ENCODE assay signal across 8 mouse cellular contexts in the genomic region with DNA sequence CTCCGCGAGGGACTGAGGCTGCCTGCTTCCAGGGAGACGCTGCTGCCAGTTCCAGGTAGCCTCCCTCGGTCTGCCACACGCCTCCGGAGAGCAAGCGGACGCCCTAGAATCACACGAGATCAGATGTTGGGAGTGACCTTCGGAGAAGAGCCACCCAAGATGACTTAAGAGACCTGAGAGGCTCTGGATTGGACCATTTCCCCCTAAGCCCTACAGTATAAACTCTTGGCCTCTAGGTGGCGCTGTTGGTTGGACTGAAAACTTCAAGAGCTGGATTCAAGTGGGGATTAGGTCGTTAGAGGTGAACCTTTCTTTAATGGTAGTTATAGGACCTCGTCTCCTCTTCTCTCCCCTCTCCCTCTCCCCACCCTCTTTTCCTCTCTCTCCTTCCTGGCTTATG.
DNase-seq lines count a peak whose midpoint lies in the region; ATAC-seq and TF ChIP-seq lines count a peak whose summit lies in the region.

No protein-coding gene starts in this region.

- H3K4me1 ChIP-seq in E14TG2a.4 (replicated peaks; ENCODE audit: low read depth, low read length), result peaks cover 43% of the 10 kb centered on the region
- no peaks in the 10 kb centered on the region; the same call in 1 of the 2 replicates for H3K4me1 ChIP-seq in neural tube, embryonic 13.5 days (replicated peaks)

- no peak overlapping the region for H3K9ac ChIP-seq in neural tube, embryonic 13.5 days

- no peaks in the 10 kb centered on the region for H3K36me3 ChIP-seq in E14TG2a.4 (ENCODE audit: insufficient read depth, low read length)
- H3K36me3 ChIP-seq in neural tube, embryonic 13.5 days, result no peaks in the 10 kb centered on the region

- DNase-seq in 3T3-L1 (ENCODE audit: low read depth, low spot score) (peak; percentile 90), liver (peak; percentile 75)
- peak; percentile 83 for DNase-seq in c-Kit-positive CD71-positive TER-119-negative erythroid progenitor cells, embryonic 14.5 days (ENCODE audit: low read depth)
- DNase-seq in forelimb bud, embryonic 11.5 days (ENCODE audit: low read depth, low spot score), result peak; percentile 81
- peak; percentile 49 to 66 for DNase-seq in kidney, adult 8-10 months
- peak; percentile 79 for DNase-seq in thymus, postnatal 14 days

- peaks cover 32% of the 10 kb centered on the region for H3K27me3 ChIP-seq in E14TG2a.4 (ENCODE audit: insufficient read depth, low read length)
- peaks cover 7% of the 10 kb centered on the region; the same call in 1 of the 2 replicates for H3K27me3 ChIP-seq in neural tube, embryonic 13.5 days

- no peak overlapping the region for H3K4me2 ChIP-seq in neural tube, embryonic 13.5 days

- no peak overlapping the region for H3K27ac ChIP-seq in neural tube, embryonic 13.5 days (replicated peaks)

- ATAC-seq in neural tube, embryonic 13.5 days (ENCODE audit: low read depth), result peak; percentile 44; the same call in 1 of the 2 replicates

- 14% methylated on average over 13 of the region's 13 CpGs for WGBS in neural tube, embryonic 13.5 days

- peak; percentile 86 for TF ChIP-seq CTCF in E14TG2a.4 (conservative IDR thresholded peaks at IDR 0.05; ENCODE audit: low read length)

- peak overlapping the region; percentile 46 for H3K4me3 ChIP-seq in E14TG2a.4 (replicated peaks; ENCODE audit: low read length)
- no peak overlapping the region for H3K4me3 ChIP-seq in neural tube, embryonic 13.5 days

- no peaks in the 10 kb centered on the region for H3K9me3 ChIP-seq in E14TG2a.4 (ENCODE audit: low read length)
- H3K9me3 ChIP-seq in neural tube, embryonic 13.5 days, result no peaks in the 10 kb centered on the region
